Mouse (Mus musculus): ENCODE data around the gene Aig1. TPM values are rescaled to one million over a fixed set of nuclear protein-coding genes. Genes with fewer than 3 reads are reported as not detected.
A peak's percentile ranks its signal among the peaks of the same experiment; 100 is the strongest.
"Not testable (repeated sequence)": the region's sequence is repeated elsewhere in the genome, so short reads cannot be mapped to it uniquely, and the experiment has no call there.

The Aig1 gene
- polyA plus RNA-seq (2011; ENCODE audit: insufficient read depth, insufficient read length, low replicate concordance, missing spikeins), result 3.2 and 8.5 TPM in 2 replicates

GRCm38 (mm10) chr10:13868371-13869321 is at the start of gene Aig1:
Gene Aig1 (minus strand): TSS chr10:13868980.
- H3K4me3 ChIP-seq (replicated peaks; ENCODE audit: control insufficient read depth, low read depth, low read length), result peak within 1 kb of the TSS; percentile 85
- no peaks in the 10 kb centered on the region; the same call in 1 of the 2 replicates for H3K4me1 ChIP-seq (ENCODE audit: control insufficient read depth, insufficient read depth, low read length)
- WGBS, result 1% methylated on average over 73 of the region's 77 CpGs
- TF ChIP-seq POLR2A (IDR thresholded peaks at IDR 0.05; ENCODE audit: borderline replicate concordance, control insufficient read depth, low read depth, low read length) (no peak), CTCF (IDR thresholded peaks at IDR 0.05; ENCODE audit: control insufficient read depth, insufficient read depth, low read length) (no peak)
- peak within 1 kb of the TSS; percentile 40; the same call in 1 of the 2 replicates for H3K27ac ChIP-seq (ENCODE audit: control insufficient read depth, insufficient read depth, low read depth, low read length, poor library complexity)

- Histone ChIP-seq H3K4me1 (ENCODE audit: control insufficient read depth, insufficient read depth, low read length) (no peaks in the 10 kb centered on the region), H3K27ac (ENCODE audit: control insufficient read depth, insufficient read depth, low read depth, low read length, poor library complexity) (no peak overlapping the region), H3K4me3 (replicated peaks; ENCODE audit: control insufficient read depth, low read depth, low read length) (no peak overlapping the region)
- TF ChIP-seq POLR2A (IDR thresholded peaks at IDR 0.05; ENCODE audit: borderline replicate concordance, control insufficient read depth, low read depth, low read length) (no peak), CTCF (IDR thresholded peaks at IDR 0.05; ENCODE audit: control insufficient read depth, insufficient read depth, low read length) (no peak)
- 81% methylated on average over 12 of the region's 12 CpGs for WGBS
Measured at GRCm38 (mm10) chr10:13916645-13917342, 48.0 kb upstream of the Aig1 start.

GRCm38 (mm10) chr10:13915211-13915610 is 46.4 kb upstream of the Aig1 start:
- H3K4me3 ChIP-seq (replicated peaks; ENCODE audit: control insufficient read depth, low read depth, low read length), result no peak overlapping the region
- no peak overlapping the region for H3K27ac ChIP-seq (ENCODE audit: control insufficient read depth, insufficient read depth, low read depth, low read length, poor library complexity)
- no peaks in the 10 kb centered on the region for H3K4me1 ChIP-seq (ENCODE audit: control insufficient read depth, insufficient read depth, low read length)
- TF ChIP-seq POLR2A (IDR thresholded peaks at IDR 0.05; ENCODE audit: borderline replicate concordance, control insufficient read depth, low read depth, low read length) (no peak), CTCF (IDR thresholded peaks at IDR 0.05; ENCODE audit: control insufficient read depth, insufficient read depth, low read length) (no peak)
- 92% methylated on average over 3 of the region's 3 CpGs for WGBS

GRCm38 (mm10) chr10:13913689-13914088 is 44.9 kb upstream of the Aig1 start:
- no peak overlapping the region for H3K27ac ChIP-seq (ENCODE audit: control insufficient read depth, insufficient read depth, low read depth, low read length, poor library complexity)
- no peaks in the 10 kb centered on the region for H3K4me1 ChIP-seq (ENCODE audit: control insufficient read depth, insufficient read depth, low read length)
- TF ChIP-seq CTCF (IDR thresholded peaks at IDR 0.05; ENCODE audit: control insufficient read depth, insufficient read depth, low read length) (peak; percentile 7; the same call in 1 of the 2 replicates), POLR2A (IDR thresholded peaks at IDR 0.05; ENCODE audit: borderline replicate concordance, control insufficient read depth, low read depth, low read length) (no peak)
- no peak overlapping the region for H3K4me3 ChIP-seq (replicated peaks; ENCODE audit: control insufficient read depth, low read depth, low read length)

GRCm38 (mm10) chr10:13906261-13906741 is 37.5 kb upstream of the Aig1 start:
- Histone ChIP-seq H3K4me3 (replicated peaks; ENCODE audit: control insufficient read depth, low read depth, low read length) (no peak overlapping the region), H3K27ac (ENCODE audit: control insufficient read depth, insufficient read depth, low read depth, low read length, poor library complexity) (no peak overlapping the region), H3K4me1 (ENCODE audit: control insufficient read depth, insufficient read depth, low read length) (no peaks in the 10 kb centered on the region)
- 76% methylated on average over 8 of the region's 8 CpGs for WGBS
- TF ChIP-seq CTCF (IDR thresholded peaks at IDR 0.05; ENCODE audit: control insufficient read depth, insufficient read depth, low read length) (no peak), POLR2A (IDR thresholded peaks at IDR 0.05; ENCODE audit: borderline replicate concordance, control insufficient read depth, low read depth, low read length) (no peak)

GRCm38 (mm10) chr10:13905618-13906017 is 36.8 kb upstream of the Aig1 start:
- Histone ChIP-seq H3K4me3 (replicated peaks; ENCODE audit: control insufficient read depth, low read depth, low read length) (no peak overlapping the region), H3K4me1 (ENCODE audit: control insufficient read depth, insufficient read depth, low read length) (no peaks in the 10 kb centered on the region), H3K27ac (ENCODE audit: control insufficient read depth, insufficient read depth, low read depth, low read length, poor library complexity) (no peak overlapping the region)
- 78% methylated on average over 9 of the region's 9 CpGs for WGBS
- TF ChIP-seq POLR2A (IDR thresholded peaks at IDR 0.05; ENCODE audit: borderline replicate concordance, control insufficient read depth, low read depth, low read length), result no peak
- no peak for TF ChIP-seq CTCF (IDR thresholded peaks at IDR 0.05; ENCODE audit: control insufficient read depth, insufficient read depth, low read length)

- H3K4me3 ChIP-seq (replicated peaks; ENCODE audit: control insufficient read depth, low read depth, low read length); H3K4me1 ChIP-seq (ENCODE audit: control insufficient read depth, insufficient read depth, low read length); H3K27ac ChIP-seq (ENCODE audit: control insufficient read depth, insufficient read depth, low read depth, low read length, poor library complexity): not testable (repeated sequence)
- WGBS, result 93% methylated on average over 6 of the region's 7 CpGs
Measured at GRCm38 (mm10) chr10:13892762-13893161, 24.0 kb upstream of the Aig1 start.
